Mouse (Mus musculus) liver, embryonic 11.5 days (tissue): ENCODE measurements around the gene Cxcl5. TPM values are rescaled to one million over a fixed set of nuclear protein-coding genes. Genes with fewer than 3 reads are reported as not detected.

Experiments
- ATAC-seq: fragments of 200-750 bp; cut with Nextera tagmentation; replicated peaks from 2 replicates; pipeline ENCODE4 v1.8.0; 2017; ENCODE audit warnings: moderate number of reproducible peaks, mild to moderate bottlenecking, moderate TSS enrichment, moderate library complexity; ENCODE audit not compliant: low FRiP score
- DNase-seq: peaks from one replicate; pipeline ENCODE4 v3.0.0-alpha.2; 2017; ENCODE audit warnings: low spot score
- H3K27ac ChIP-seq: fragments of 300-500 bp; sonication (generic); 2 replicates; pipeline ENCODE4 v1.5.1; 2014; ENCODE audit warnings: mild to moderate bottlenecking, low read depth, low read length, control low read depth
- H3K27me3 ChIP-seq: fragments of 300-500 bp; sonication (generic); replicated peaks from 2 replicates; pipeline ENCODE4 v1.6.1; 2014; ENCODE audit warnings: low read length, mixed read lengths; ENCODE audit not compliant: control insufficient read depth, insufficient read depth
- H3K36me3 ChIP-seq: fragments of 300-500 bp; sonication (generic); 2 replicates; pipeline ENCODE4 v1.6.1; 2014; ENCODE audit warnings: mild to moderate bottlenecking, low read length, moderate library complexity, mixed read lengths; ENCODE audit not compliant: control insufficient read depth, insufficient read depth
- H3K4me1 ChIP-seq: fragments of 300-500 bp; sonication (generic); replicated peaks from 2 replicates; pipeline ENCODE4 v1.6.1; 2014; ENCODE audit warnings: low read length, mixed read lengths; ENCODE audit not compliant: control insufficient read depth, insufficient read depth
- H3K4me2 ChIP-seq: fragments of 300-500 bp; sonication (generic); 2 replicates; pipeline ENCODE4 v1.6.1; 2014; ENCODE audit warnings: mild to moderate bottlenecking, control low read depth, moderate library complexity
- H3K4me3 ChIP-seq: fragments of 300-500 bp; sonication (generic); 2 replicates; pipeline ENCODE4 v1.5.1; 2014; ENCODE audit warnings: low read depth, low read length, control low read depth
- H3K9ac ChIP-seq: fragments of 300-500 bp; sonication (generic); 2 replicates; pipeline ENCODE4 v1.6.1; 2014; ENCODE audit warnings: low read depth, low read length, control low read depth
- H3K9me3 ChIP-seq: fragments of 300-500 bp; sonication (generic); 2 replicates; pipeline ENCODE4 v1.6.1; 2016; ENCODE audit warnings: low read length, inconsistent platforms, mixed read lengths; ENCODE audit not compliant: control insufficient read depth
- WGBS: fragments of 180-500 bp; shearing (Covaris S2); extraction: QIAGEN DNeasy Blood & Tissue Kit; methylation state at CpG from one replicate; pipeline ENCODE4 v1.1.7; 2014; 5-methylcytosine and 5-hydroxymethylcytosine counted together
- polyA plus RNA-seq: library from polyadenylated mRNA; unstranded; fragments of >200 nt; fragmentation: Nextera tagmentation; extraction: Ambion mirVana; gene quantifications from 2 replicates; pipeline ENCODE4 v1.2.1, GENCODE M21; 2014

Cxcl5 gene
- polyA plus RNA-seq, 1 experiment from 2014 or later = 1.7 TPM

DNA sequence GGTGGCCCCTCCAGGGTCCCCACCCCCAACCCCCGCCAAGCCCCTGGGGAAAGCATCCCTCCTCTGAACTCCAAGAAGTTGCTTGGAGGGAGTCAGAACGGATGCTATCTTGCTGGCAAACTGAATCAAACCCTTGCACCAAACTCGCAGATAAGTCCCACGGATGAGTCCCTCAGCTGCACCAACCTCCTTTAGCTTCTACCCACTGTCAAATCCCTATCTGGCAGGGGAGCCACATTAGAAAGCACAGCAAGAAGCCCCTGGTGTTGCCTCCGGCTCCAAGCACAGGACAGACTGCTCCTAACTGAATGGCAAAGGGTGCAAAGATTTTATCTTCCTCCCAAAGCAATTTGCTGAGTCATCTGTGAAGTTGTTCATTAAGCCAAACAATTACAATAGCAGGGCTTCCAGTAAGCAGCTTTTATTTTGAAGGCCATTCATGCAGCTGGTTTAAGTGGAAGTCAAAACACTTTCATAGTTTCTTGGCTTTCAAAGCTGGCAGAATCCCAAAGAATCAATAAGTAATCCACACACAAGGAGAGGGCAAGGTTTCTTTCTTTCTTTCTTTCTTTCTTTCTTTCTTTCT lies 1.0 kb upstream of the Cxcl5 start:
- H3K27me3 ChIP-seq = peaks cover 14% of the 10 kb centered on the region
- DNase-seq = no peak
- WGBS = 36% methylated on average over 5 of the region's 5 CpGs
- no peaks in the 10 kb centered on the region for H3K36me3 ChIP-seq
- H3K4me1 ChIP-seq = 0 out of 2 replicates have a peak, but pooled peaks cover 2% of the 10 kb centered on the region
- no peaks in the 10 kb centered on the region for H3K9me3 ChIP-seq
- H3K27ac ChIP-seq = no peak overlapping the region
- H3K9ac ChIP-seq = no peak overlapping the region
- no peak for ATAC-seq
- no peak overlapping the region for H3K4me3 ChIP-seq
- H3K4me2 ChIP-seq = no peak overlapping the region

DNA sequence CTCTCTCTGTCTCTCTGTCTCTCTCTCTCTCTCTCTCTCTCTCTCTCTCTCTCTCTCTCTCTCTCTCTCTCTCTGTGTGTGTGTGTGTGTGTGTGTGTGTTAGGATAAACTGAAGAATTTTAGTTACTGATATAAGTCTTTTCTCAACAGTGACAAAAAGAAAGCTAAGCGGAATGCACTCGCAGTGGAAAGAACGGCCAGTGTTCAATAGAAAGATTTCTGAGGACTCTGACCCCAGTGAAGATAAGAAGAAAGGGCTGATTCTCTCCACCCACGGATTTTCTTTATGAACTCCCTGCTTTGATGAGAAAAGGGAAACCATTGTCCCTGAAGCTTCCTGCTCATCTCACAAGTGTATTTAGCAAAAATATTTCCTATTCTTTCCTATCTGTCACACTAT lies 1.1 kb downstream of the Cxcl5 start:
- ATAC-seq (no peak), DNase-seq (no peak)
- H3K27me3 ChIP-seq = peaks cover 14% of the 10 kb centered on the region
- 0 out of 2 replicates have a peak, but pooled peaks cover 2% of the 10 kb centered on the region for H3K4me1 ChIP-seq
- H3K36me3 ChIP-seq = no peaks in the 10 kb centered on the region
- H3K9me3 ChIP-seq = no peaks in the 10 kb centered on the region
- no peak overlapping the region for H3K9ac ChIP-seq
- no peak overlapping the region for H3K27ac ChIP-seq
- no peak overlapping the region for H3K4me3 ChIP-seq
- no peak overlapping the region for H3K4me2 ChIP-seq
- WGBS = 52% methylated on average over 4 of the region's 4 CpGs

DNA sequence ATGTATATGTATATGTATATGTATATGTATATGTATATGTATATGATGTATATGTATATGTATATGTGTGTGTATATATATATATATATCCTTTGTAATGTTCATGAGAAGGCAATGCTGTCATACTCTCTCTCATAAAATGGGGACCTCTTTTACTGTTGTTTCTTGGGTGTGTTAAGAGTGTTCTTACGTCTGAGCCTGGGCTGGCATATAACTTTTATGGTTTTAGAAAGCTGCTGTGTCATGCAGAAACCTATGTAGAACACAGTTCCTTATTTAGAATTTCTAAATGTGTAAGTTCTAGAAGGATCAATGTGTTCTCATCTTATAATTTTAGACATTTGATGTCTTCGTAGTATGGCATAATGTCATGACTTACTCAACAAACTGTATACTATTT lies 1.7 kb downstream of the Cxcl5 start:
- no peaks in the 10 kb centered on the region for H3K36me3 ChIP-seq
- 83% methylated on average over 2 of the region's 2 CpGs for WGBS
- H3K9me3 ChIP-seq = no peaks in the 10 kb centered on the region
- no peak for DNase-seq
- H3K4me3 ChIP-seq = no peak overlapping the region
- H3K27ac ChIP-seq = no peak overlapping the region
- no peak overlapping the region for H3K9ac ChIP-seq
- H3K27me3 ChIP-seq = peaks cover 14% of the 10 kb centered on the region
- ATAC-seq = no peak
- 0 out of 2 replicates have a peak, but pooled peaks cover 2% of the 10 kb centered on the region for H3K4me1 ChIP-seq
- H3K4me2 ChIP-seq = no peak overlapping the region

DNA sequence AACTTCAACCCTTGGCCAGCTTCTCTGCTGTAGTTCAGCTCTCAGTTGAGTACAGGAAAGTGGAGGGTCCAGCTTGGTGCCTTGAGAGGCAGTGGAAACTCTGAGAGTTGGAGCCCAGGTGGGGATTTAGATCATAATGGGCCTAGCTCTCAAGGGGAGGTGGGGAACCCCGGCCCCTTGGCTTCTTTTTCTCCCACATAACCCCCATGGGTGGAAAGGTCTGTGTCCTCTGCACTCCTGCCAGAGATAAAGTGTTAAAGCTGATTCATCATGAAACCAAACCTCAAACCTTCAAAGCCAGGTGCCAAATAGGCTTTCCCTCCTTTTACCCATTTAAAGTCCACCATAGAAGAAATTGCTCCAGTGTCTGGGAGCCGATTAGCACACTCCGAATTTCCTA lies 2.7 kb downstream of the Cxcl5 start:
- Histone ChIP-seq H3K27ac (no peak overlapping the region), H3K4me2 (no peak overlapping the region), H3K9me3 (no peaks in the 10 kb centered on the region), H3K27me3 (peaks cover 14% of the 10 kb centered on the region), H3K9ac (no peak overlapping the region), H3K36me3 (no peaks in the 10 kb centered on the region), H3K4me1 (0 out of 2 replicates have a peak, but pooled peaks cover 2% of the 10 kb centered on the region), H3K4me3 (no peak overlapping the region)
- no peak for DNase-seq
- no peak for ATAC-seq
- 81% methylated on average over 3 of the region's 3 CpGs for WGBS

DNA sequence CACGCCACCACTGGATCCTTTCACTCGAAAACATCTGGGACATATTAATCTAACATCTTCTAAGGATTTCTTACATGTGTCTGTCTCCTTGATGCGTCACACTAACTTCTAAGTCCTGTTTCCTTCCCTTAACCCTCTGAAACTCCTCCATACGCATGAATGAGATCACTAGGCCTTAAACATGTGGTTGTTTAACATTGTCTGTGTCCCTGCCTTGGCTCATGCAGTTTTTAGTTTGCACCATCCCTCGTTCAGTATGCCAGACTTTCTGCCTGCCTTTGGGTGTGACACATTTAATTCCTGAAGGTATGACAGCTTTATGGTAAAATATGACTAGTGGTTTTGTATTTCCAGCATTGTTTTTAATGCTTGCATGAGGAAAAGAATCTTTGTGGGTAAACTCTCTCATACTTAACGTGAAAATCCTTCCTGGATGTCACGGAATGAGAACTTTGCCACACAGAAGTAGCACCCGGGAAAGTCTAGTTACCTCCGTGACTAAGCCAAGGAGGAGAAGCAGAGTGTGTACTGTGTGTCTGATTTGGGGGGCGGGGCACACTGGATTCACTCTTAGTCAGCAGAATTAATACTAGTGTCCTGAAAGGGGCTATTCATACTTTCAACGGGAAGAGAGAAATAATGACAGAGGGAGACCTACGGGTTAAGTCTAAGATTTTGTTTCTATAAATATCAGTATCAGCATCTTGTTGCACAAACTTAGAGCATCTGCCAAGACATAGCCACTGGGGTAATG lies 4.9 kb downstream of the Cxcl5 start:
- Histone ChIP-seq H3K4me2 (no peak overlapping the region), H3K4me1 (0 out of 2 replicates have a peak, but pooled peaks cover 2% of the 10 kb centered on the region), H3K9ac (no peak overlapping the region), H3K36me3 (no peaks in the 10 kb centered on the region), H3K27ac (no peak overlapping the region), H3K4me3 (no peak overlapping the region), H3K27me3 (peaks cover 12% of the 10 kb centered on the region), H3K9me3 (no peaks in the 10 kb centered on the region)
- DNase-seq (no peak), ATAC-seq (no peak)
- WGBS = 83% methylated on average over 12 of the region's 12 CpGs

DNA sequence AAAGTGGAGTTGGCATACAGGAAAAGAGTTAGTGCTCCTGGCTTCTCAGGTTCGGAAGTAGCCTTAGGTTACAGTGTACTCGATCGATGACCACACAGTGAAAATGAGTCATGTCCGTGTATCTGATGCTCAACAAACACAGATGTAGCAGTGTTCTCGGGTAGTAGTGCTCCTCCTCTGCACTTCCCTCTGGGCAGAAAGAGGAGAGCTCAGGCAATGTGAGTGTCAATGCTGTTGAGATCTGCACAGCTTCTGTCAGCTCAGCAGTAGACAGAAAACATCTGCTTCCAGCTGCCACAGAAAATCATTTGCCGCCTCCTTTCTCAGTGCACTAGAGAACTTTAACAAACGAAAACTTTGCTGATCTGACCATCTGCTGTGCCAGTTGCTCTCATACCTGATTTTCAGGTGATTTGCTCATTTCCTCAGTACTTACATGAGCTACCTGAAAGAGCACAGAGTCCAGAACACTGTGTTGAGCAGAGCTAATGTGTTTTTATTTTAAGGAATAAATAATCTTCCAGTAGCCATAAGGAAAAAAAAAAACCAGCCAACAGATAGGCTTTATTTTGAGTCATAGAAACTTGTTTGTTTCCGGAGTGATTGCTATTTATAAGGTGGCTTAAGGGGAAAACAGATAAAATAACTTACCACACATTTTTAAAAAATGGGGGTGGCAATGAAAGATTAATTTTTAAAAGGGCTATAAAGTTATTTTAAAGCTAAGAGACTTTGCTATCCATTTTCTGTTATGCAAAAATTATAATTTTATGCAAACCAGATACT lies 6.9 kb downstream of the Cxcl5 start:
- H3K36me3 ChIP-seq = no peaks in the 10 kb centered on the region
- no peaks in the 10 kb centered on the region for H3K4me1 ChIP-seq
- WGBS = 57% methylated on average over 8 of the region's 8 CpGs
- H3K27ac ChIP-seq = no peak overlapping the region
- DNase-seq (no peak), ATAC-seq (no peak)
- peaks cover 2% of the 10 kb centered on the region; the same call in 1 of the 2 replicates for H3K27me3 ChIP-seq
- no peaks in the 10 kb centered on the region for H3K9me3 ChIP-seq
- no peak overlapping the region for H3K4me2 ChIP-seq
- H3K4me3 ChIP-seq = no peak overlapping the region
- no peak overlapping the region for H3K9ac ChIP-seq

DNA sequence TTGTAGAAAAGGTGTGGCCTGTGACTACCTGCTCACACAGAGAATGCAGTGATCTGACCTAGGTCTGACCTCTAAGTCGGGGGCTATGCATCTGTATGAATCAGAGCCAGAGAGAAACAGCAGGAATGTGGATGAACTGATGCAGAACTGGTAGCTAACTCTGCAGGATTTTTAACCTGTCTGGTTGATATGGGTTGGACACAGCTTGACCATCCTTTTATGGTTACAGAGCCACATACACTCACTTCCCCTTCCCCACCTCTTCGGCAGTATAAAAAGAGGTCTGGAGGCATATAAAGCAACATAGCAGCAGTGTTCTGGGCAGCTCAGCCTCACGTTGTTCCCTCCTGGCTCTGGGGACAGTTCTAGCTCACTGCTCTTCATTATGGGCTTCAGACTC lies 9.1 kb downstream of the Cxcl5 start, which contains the start of gene Ppbp:
Gene Ppbp, plus strand, starts transcription at position 301 of the 400 bp plus-strand sequence.
- DNase-seq (no peak), ATAC-seq (no peak)
- Histone ChIP-seq H3K27ac (no peak within 1 kb of the TSS), H3K4me3 (no peak within 1 kb of the TSS), H3K4me1 (no peaks in the 10 kb centered on the region), H3K4me2 (no peak within 1 kb of the TSS), H3K36me3 (no peaks in the 10 kb centered on the region), H3K9ac (no peak within 1 kb of the TSS), H3K27me3 (0 out of 2 replicates have a peak, but pooled peaks cover 2% of the 10 kb centered on the region), H3K9me3 (no peaks in the 10 kb centered on the region)
- 43% methylated on average over 3 of the region's 3 CpGs for WGBS

DNA sequence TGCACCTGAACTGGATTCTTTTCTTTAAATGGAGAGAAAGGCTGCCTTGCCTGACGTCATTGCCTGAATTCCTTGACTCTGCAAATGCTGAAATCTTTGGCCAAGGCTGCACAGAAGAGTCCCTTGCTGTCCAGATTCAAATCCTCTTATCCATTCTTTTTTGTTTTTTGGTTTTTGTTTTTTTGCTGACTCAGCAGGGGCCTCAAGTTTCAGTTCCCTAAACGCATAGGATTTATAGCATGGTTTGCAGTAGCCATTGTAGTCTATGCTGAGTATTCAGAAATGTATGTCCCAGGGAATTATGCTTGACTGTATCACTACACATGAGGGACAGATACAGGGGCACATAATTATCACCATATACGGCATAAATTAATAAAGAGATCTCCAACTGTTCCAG lies 12.2 kb downstream of the Cxcl5 start:
- DNase-seq (no peak), ATAC-seq (no peak)
- H3K4me2 ChIP-seq = no peak overlapping the region; the same call in 1 of the 2 replicates
- H3K4me3 ChIP-seq = no peak overlapping the region
- 0 out of 2 replicates have a peak, but pooled peaks cover 2% of the 10 kb centered on the region for H3K27me3 ChIP-seq
- WGBS = 59% methylated on average over 3 of the region's 3 CpGs
- no peaks in the 10 kb centered on the region for H3K36me3 ChIP-seq
- H3K27ac ChIP-seq = no peak overlapping the region; the same call in 1 of the 2 replicates
- H3K9ac ChIP-seq = no peak overlapping the region
- no peaks in the 10 kb centered on the region for H3K9me3 ChIP-seq
- peaks cover 8% of the 10 kb centered on the region for H3K4me1 ChIP-seq
